Mouse (Mus musculus): ENCODE measurements around the gene Enam. TPM values are rescaled to one million over a fixed set of nuclear protein-coding genes. Genes with fewer than 3 reads are reported as not detected.

Enam gene
- polyA plus RNA-seq (2012; rRNA removed) = not detected in 2 replicates

DNA sequence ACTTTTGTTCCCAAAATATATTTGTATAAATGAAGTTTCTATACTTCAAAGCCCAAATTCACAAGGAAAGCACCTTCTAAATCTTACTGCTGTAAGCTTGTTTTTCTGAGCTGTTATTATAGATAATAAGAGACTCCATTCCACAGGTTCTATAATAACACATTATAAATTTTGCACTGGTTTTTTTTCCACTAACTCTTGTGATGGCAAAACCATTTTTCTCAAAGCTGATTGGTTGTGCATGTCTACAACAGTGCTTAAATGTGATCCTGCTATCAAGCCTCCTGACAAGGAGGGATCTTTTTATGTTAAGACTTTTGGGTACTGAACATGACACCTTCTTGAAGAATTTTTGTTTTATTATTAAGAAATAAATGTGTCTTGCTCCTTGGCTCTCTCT is at the start of gene Enam:
TSS of gene Enam (plus strand) at position 301 of the 400 bp plus-strand sequence.

GRCm38 (mm10) chr5:88455691-88456090 is 32.1 kb upstream of the Enam start, which contains the start of gene Ambn:
Gene Ambn (plus strand): TSS chr5:88455991.

GRCm38 (mm10) chr5:88527657-88528056 is 39.9 kb downstream of the Enam start, which contains the start of gene Jchain:
Gene Jchain (minus strand): TSS chr5:88527891.

GRCm38 (mm10) chr5:88554086-88554886 is 66.5 kb downstream of the Enam start, which contains the start of gene Utp3:
Gene Utp3 (plus strand): TSS chr5:88554462.

Other genes starting within 250 kb of the Enam start
- not detected in 2 replicates for gene Gm7714, start 219.1 kb upstream of the Enam start, polyA plus RNA-seq (2012; rRNA removed)
- gene Prol1, start 170.7 kb upstream of the Enam start, polyA plus RNA-seq (2012; rRNA removed) = not detected in 2 replicates
- not detected in 2 replicates for gene Amtn, start 111.9 kb upstream of the Enam start, polyA plus RNA-seq (2012; rRNA removed)
- 0.19 and 0.22 TPM in 2 replicates for gene Ambn, start 32.0 kb upstream of the Enam start, polyA plus RNA-seq (2012; rRNA removed)
- gene Jchain, start 39.9 kb downstream of the Enam start, polyA plus RNA-seq (2012; rRNA removed) = 0.75 and 1.1 TPM in 2 replicates
- 39.4 and 40.8 TPM in 2 replicates for gene Utp3, start 66.5 kb downstream of the Enam start, polyA plus RNA-seq (2012; rRNA removed)
- gene Rufy3, start 77.1 kb downstream of the Enam start, polyA plus RNA-seq (2012; rRNA removed) = 131 and 141 TPM in 2 replicates
- 65.1 and 76.9 TPM in 2 replicates for gene Grsf1, start 188.2 kb downstream of the Enam start, polyA plus RNA-seq (2012; rRNA removed)
- 13.4 and 16.0 TPM in 2 replicates for gene Mob1b, start 232.9 kb downstream of the Enam start, polyA plus RNA-seq (2012; rRNA removed)